Mouse (Mus musculus): Measurements from ENCODE around the gene Gm17581. TPM values are rescaled to one million over a fixed set of nuclear protein-coding genes. Genes with fewer than 3 reads are reported as not detected.

The Gm17581 gene
- polyA plus RNA-seq, 1 experiment: not detected

- DNase-seq: no peak
- H3K4me3 ChIP-seq (replicated peaks; ENCODE audit: insufficient read depth, low read depth, low read length): peak within 1 kb of the TSS; percentile 70
- 15% methylated on average over 100 of the region's 100 CpGs for WGBS
- peaks cover 13% of the 10 kb centered on the region for H3K4me1 ChIP-seq (ENCODE audit: control insufficient read depth, insufficient read depth, low read length)
- peak within 1 kb of the TSS; percentile 98 for H3K27ac ChIP-seq (ENCODE audit: insufficient read depth, low read length)
- TF ChIP-seq CTCF (IDR thresholded peaks at IDR 0.05; ENCODE audit: borderline replicate concordance, insufficient read depth, low read depth, low read length) (no peak), POLR2A (IDR thresholded peaks at IDR 0.05; ENCODE audit: borderline replicate concordance, insufficient read depth, low read length) (peak; percentile 27; the same call in 1 of the 2 replicates)
- H3K27me3 ChIP-seq (ENCODE audit: control insufficient read depth, insufficient read depth, low read length): no peaks in the 10 kb centered on the region
Measured at GRCm38 (mm10) chr2:155774927-155775684, 39.4 kb upstream of the Gm17581 start, which contains the start of gene Mmp24. TSS of gene Mmp24 (plus strand) at chr2:155775342.

GRCm38 (mm10) chr2:155774261-155774926 is 38.7 kb upstream of the Gm17581 start:
- Histone ChIP-seq H3K27ac (ENCODE audit: insufficient read depth, low read length) (peak overlapping the region; percentile 98), H3K27me3 (ENCODE audit: control insufficient read depth, insufficient read depth, low read length) (no peaks in the 10 kb centered on the region), H3K4me3 (replicated peaks; ENCODE audit: insufficient read depth, low read depth, low read length) (peak overlapping the region; percentile 54), H3K4me1 (ENCODE audit: control insufficient read depth, insufficient read depth, low read length) (peaks cover 7% of the 10 kb centered on the region; the same call in 1 of the 2 replicates)
- no peak for TF ChIP-seq POLR2A (IDR thresholded peaks at IDR 0.05; ENCODE audit: borderline replicate concordance, insufficient read depth, low read length)
- no peak for TF ChIP-seq CTCF (IDR thresholded peaks at IDR 0.05; ENCODE audit: borderline replicate concordance, insufficient read depth, low read depth, low read length)
- 8% methylated on average over 11 of the region's 11 CpGs for WGBS
- peak; percentile 53 to 67 for DNase-seq

- DNase-seq: peak; percentile 38 to 49
- H3K4me3 ChIP-seq (replicated peaks; ENCODE audit: insufficient read depth, low read depth, low read length): no peak overlapping the region
- peaks cover 4% of the 10 kb centered on the region; the same call in 1 of the 2 replicates for H3K4me1 ChIP-seq (ENCODE audit: control insufficient read depth, insufficient read depth, low read length)
- H3K27ac ChIP-seq (ENCODE audit: insufficient read depth, low read length): peak overlapping the region; percentile 98
- WGBS: 54% methylated on average over 4 of the region's 4 CpGs
- H3K27me3 ChIP-seq (ENCODE audit: control insufficient read depth, insufficient read depth, low read length): no peaks in the 10 kb centered on the region
- TF ChIP-seq CTCF (IDR thresholded peaks at IDR 0.05; ENCODE audit: borderline replicate concordance, insufficient read depth, low read depth, low read length) (no peak), POLR2A (IDR thresholded peaks at IDR 0.05; ENCODE audit: borderline replicate concordance, insufficient read depth, low read length) (no peak)
Measured at GRCm38 (mm10) chr2:155773664-155774063, 38.0 kb upstream of the Gm17581 start.

- TF ChIP-seq POLR2A (IDR thresholded peaks at IDR 0.05; ENCODE audit: borderline replicate concordance, insufficient read depth, low read length) (no peak), CTCF (IDR thresholded peaks at IDR 0.05; ENCODE audit: borderline replicate concordance, insufficient read depth, low read depth, low read length) (peak; percentile 77)
- Histone ChIP-seq H3K4me1 (ENCODE audit: control insufficient read depth, insufficient read depth, low read length) (peaks cover 4% of the 10 kb centered on the region; the same call in 1 of the 2 replicates), H3K27ac (ENCODE audit: insufficient read depth, low read length) (no peak overlapping the region), H3K27me3 (ENCODE audit: control insufficient read depth, insufficient read depth, low read length) (no peaks in the 10 kb centered on the region), H3K4me3 (replicated peaks; ENCODE audit: insufficient read depth, low read depth, low read length) (no peak overlapping the region)
- WGBS: 40% methylated on average over 13 of the region's 13 CpGs
- DNase-seq: peak; percentile 78 to 80
Measured at GRCm38 (mm10) chr2:155764679-155765418, 29.2 kb upstream of the Gm17581 start.

GRCm38 (mm10) chr2:155756855-155757566 is 21.3 kb upstream of the Gm17581 start:
- Histone ChIP-seq H3K4me1 (ENCODE audit: control insufficient read depth, insufficient read depth, low read length) (peaks cover 3% of the 10 kb centered on the region), H3K27me3 (ENCODE audit: control insufficient read depth, insufficient read depth, low read length) (no peaks in the 10 kb centered on the region), H3K4me3 (replicated peaks; ENCODE audit: insufficient read depth, low read depth, low read length) (no peak overlapping the region), H3K27ac (ENCODE audit: insufficient read depth, low read length) (no peak overlapping the region)
- WGBS: 47% methylated on average over 14 of the region's 14 CpGs
- DNase-seq: peak; percentile 51 to 60
- TF ChIP-seq CTCF (IDR thresholded peaks at IDR 0.05; ENCODE audit: borderline replicate concordance, insufficient read depth, low read depth, low read length) (peak; percentile 32; the same call in 1 of the 2 replicates), POLR2A (IDR thresholded peaks at IDR 0.05; ENCODE audit: borderline replicate concordance, insufficient read depth, low read length) (no peak)

GRCm38 (mm10) chr2:155755746-155756145 is 20.1 kb upstream of the Gm17581 start:
- Histone ChIP-seq H3K4me3 (replicated peaks; ENCODE audit: insufficient read depth, low read depth, low read length) (no peak overlapping the region), H3K27ac (ENCODE audit: insufficient read depth, low read length) (no peak overlapping the region), H3K27me3 (ENCODE audit: control insufficient read depth, insufficient read depth, low read length) (no peaks in the 10 kb centered on the region), H3K4me1 (ENCODE audit: control insufficient read depth, insufficient read depth, low read length) (peaks cover 3% of the 10 kb centered on the region)
- no peak for DNase-seq
- no peak for TF ChIP-seq POLR2A (IDR thresholded peaks at IDR 0.05; ENCODE audit: borderline replicate concordance, insufficient read depth, low read length)
- peak; percentile 26; the same call in 1 of the 2 replicates for TF ChIP-seq CTCF (IDR thresholded peaks at IDR 0.05; ENCODE audit: borderline replicate concordance, insufficient read depth, low read depth, low read length)
- WGBS: 6% methylated on average over 1 of the region's 1 CpGs

All from cerebellum, adult 2 months (tissue).